Mouse (Mus musculus): ENCODE results near the gene Plekhn1. TPM values are rescaled to one million over a fixed set of nuclear protein-coding genes. Genes with fewer than 3 reads are reported as not detected.

The Plekhn1 gene
- polyA plus RNA-seq, 2 experiments: 36.6 to 104 TPM

DNA sequence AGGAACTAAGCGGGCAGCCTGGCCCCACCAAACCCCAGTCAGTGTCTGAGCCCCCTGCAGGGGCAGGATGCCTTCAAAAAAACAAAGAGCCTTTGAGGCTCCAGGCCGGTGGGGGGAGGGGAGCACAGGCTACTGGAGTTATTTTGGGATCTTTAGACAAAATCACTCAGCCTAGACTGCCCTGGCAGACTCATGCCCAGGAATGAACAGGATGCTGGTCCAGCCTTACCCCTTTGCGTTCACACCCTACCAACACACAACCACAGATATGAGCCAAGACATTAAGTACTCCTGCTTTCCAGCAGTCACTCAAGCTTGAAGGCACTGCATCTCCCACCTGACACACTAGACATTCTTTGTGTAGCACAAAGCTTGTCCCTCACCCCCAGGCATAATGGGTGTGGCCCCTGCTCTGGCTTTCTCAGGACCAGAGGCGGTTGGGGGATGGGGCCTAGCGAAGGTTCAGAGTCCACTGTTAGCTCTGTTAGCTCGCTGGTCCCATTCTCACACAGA, 45.8 kb downstream of the Plekhn1 start:
- H3K9ac ChIP-seq (ENCODE audit: low read depth, low read length, severe bottlenecking): no peak overlapping the region

DNA sequence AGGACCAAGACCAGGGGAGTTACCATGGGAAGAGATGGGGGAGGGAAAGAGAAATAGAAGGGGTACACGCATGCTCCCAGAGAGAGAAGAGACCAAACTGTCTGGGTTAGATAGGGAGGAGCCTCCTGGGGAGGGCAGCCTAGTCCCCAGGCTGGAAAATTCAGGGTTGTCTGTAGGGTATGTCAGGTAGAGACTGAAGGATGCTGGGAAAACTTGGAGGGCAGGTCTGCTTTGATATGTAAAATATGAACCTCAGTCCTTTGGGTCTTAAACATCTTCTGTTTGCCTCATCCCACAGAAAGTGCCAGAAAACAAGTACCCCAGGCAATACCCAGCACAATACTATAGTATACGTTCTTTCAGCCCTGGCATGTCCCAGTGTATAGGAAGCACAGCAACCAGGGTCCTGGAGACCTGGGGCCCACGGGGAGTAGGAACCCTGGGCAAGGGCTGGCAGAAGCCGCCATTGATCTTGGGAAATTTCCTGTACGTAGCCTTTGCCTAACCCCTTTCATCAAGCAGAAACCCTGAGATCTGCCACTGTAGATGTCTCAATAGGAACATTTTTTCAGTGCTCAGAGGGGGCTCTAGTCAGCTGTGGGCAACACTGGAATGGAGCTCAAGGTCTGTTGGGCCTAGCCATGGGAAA, 46.4 kb downstream of the Plekhn1 start:
- peak overlapping the region; percentile 34; the same call in 1 of the 2 replicates for H3K27ac ChIP-seq (replicated peaks; ENCODE audit: low read depth, low read length)
- no peak overlapping the region for H3K4me2 ChIP-seq (replicated peaks; ENCODE audit: low read depth, low read length, severe bottlenecking)
- no peak for ATAC-seq (ENCODE audit: low FRiP score, low read depth)
- no peak overlapping the region for H3K9ac ChIP-seq (ENCODE audit: low read depth, low read length, severe bottlenecking)
- no peak for TF ChIP-seq POLR2A (IDR thresholded peaks at IDR 0.05; ENCODE audit: borderline replicate concordance, extremely low read depth, insufficient read depth, insufficient read length)
- no peak overlapping the region for H3K4me3 ChIP-seq (replicated peaks; ENCODE audit: low read length)
- no peaks in the 10 kb centered on the region for H3K27me3 ChIP-seq (ENCODE audit: control insufficient read depth, insufficient read depth, low read length)
- H3K9me3 ChIP-seq (ENCODE audit: control insufficient read depth, low read length): no peaks in the 10 kb centered on the region
- DNase-seq (ENCODE audit: low spot score): no peak
- H3K36me3 ChIP-seq (ENCODE audit: control insufficient read depth, insufficient read depth, low read length): peaks cover 45% of the 10 kb centered on the region
- WGBS: 78% methylated on average over 5 of the region's 5 CpGs
- peaks cover 30% of the 10 kb centered on the region for H3K4me1 ChIP-seq (ENCODE audit: control insufficient read depth, insufficient read depth, low read length)

More for the DNA sequence above, 45.8 kb downstream of the Plekhn1 start:
- no peak overlapping the region for H3K4me2 ChIP-seq (replicated peaks; ENCODE audit: low read depth, low read length, severe bottlenecking)
- ATAC-seq (ENCODE audit: low FRiP score, low read depth): peak; percentile 42
- no peak for TF ChIP-seq POLR2A (IDR thresholded peaks at IDR 0.05; ENCODE audit: borderline replicate concordance, extremely low read depth, insufficient read depth, insufficient read length)
- DNase-seq (ENCODE audit: low spot score): peak; percentile 23
- no peaks in the 10 kb centered on the region for H3K27me3 ChIP-seq (ENCODE audit: control insufficient read depth, insufficient read depth, low read length)
- H3K4me1 ChIP-seq (ENCODE audit: control insufficient read depth, insufficient read depth, low read length): peaks cover 34% of the 10 kb centered on the region
- peak overlapping the region; percentile 34; the same call in 1 of the 2 replicates for H3K27ac ChIP-seq (replicated peaks; ENCODE audit: low read depth, low read length)
- H3K9me3 ChIP-seq (ENCODE audit: control insufficient read depth, low read length): no peaks in the 10 kb centered on the region
- no peak overlapping the region for H3K4me3 ChIP-seq (replicated peaks; ENCODE audit: low read length)
- peaks cover 44% of the 10 kb centered on the region for H3K36me3 ChIP-seq (ENCODE audit: control insufficient read depth, insufficient read depth, low read length)
- 31% methylated on average over 6 of the region's 6 CpGs for WGBS

DNA sequence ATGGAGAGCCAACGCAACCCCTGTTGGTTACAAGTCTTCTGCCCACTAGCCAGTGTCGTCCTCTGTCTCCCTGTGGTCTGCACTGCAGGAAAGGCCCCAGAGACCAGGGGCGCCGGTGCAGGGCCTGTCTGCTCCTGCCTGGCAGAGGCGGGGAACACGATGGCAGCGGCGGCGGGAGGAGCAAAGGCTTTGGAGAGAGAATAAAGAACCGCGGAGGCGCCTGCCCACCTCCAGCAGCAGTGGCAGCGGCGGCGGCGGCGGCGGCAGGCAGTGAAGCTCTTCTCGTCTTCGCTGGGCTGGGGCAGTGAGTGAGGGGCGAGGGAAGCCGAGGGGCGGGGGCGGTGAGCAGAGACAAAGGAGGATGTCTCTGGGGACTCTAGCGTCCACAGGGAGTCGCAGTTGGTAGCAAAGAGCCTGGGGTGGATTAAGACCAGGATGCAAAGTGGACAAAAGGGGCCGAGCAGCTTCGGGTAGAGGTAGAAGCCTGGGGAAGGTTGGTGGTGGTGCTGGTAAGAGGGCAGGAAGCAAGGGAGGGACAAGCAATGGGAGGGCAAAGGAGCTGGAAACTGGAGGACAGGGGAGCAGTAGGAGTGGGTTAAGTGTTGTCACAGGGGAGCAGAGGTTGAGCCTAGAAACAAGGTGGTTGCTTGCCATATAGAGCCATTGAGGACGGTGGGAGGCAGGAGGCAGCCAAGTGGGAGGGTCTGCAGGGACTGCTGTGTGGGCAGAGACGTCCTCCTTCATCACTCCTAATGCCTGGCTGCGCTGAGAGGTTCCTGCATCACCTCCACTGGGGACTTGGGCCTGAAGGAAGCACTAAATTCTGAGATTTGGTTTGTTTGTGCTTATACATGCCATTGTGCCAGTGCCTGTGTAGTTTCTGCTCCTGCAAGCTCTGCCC, 48.5 kb downstream of the Plekhn1 start:
- no peak for DNase-seq (ENCODE audit: low spot score)
- H3K4me3 ChIP-seq (replicated peaks; ENCODE audit: low read length): peak overlapping the region; percentile 20
- peak overlapping the region; percentile 40 for H3K4me2 ChIP-seq (replicated peaks; ENCODE audit: low read depth, low read length, severe bottlenecking)
- H3K36me3 ChIP-seq (ENCODE audit: control insufficient read depth, insufficient read depth, low read length): peaks cover 44% of the 10 kb centered on the region
- no peak for ATAC-seq (ENCODE audit: low FRiP score, low read depth)
- TF ChIP-seq POLR2A (IDR thresholded peaks at IDR 0.05; ENCODE audit: borderline replicate concordance, extremely low read depth, insufficient read depth, insufficient read length): no peak
- no peak overlapping the region for H3K27ac ChIP-seq (replicated peaks; ENCODE audit: low read depth, low read length)
- H3K9ac ChIP-seq (ENCODE audit: low read depth, low read length, severe bottlenecking): peak overlapping the region; percentile 47
- 17% methylated on average over 31 of the region's 31 CpGs for WGBS
- no peaks in the 10 kb centered on the region for H3K9me3 ChIP-seq (ENCODE audit: control insufficient read depth, low read length)
- H3K4me1 ChIP-seq (ENCODE audit: control insufficient read depth, insufficient read depth, low read length): peaks cover 24% of the 10 kb centered on the region
- no peaks in the 10 kb centered on the region for H3K27me3 ChIP-seq (ENCODE audit: control insufficient read depth, insufficient read depth, low read length)

DNA sequence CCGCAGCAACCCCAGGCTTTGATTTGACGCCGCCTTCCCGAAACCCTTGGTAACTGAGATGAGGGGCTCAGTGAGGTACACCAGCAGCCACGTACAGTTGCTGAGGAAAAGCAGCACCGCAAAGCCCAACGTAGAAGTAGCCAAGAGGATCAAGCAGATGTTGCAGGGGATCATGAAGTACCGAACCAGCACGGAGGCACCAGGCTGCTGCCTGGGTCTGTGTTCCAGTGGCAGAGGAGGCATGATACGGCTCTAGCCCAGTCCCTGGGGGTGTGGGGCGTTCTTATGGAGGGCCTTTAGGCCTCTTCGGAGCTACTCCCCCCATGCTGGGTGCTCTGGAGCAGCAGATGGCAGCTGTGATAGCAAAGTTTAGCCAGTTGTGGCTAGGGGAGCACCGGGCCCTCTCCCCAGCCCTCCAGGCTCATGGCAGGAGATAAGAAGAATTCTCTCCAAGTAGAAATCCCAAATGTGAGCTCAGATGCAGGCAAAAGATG, 49.2 kb downstream of the Plekhn1 start:
- Histone ChIP-seq H3K27me3 (ENCODE audit: control insufficient read depth, insufficient read depth, low read length) (no peaks in the 10 kb centered on the region), H3K9me3 (ENCODE audit: control insufficient read depth, low read length) (no peaks in the 10 kb centered on the region), H3K9ac (ENCODE audit: low read depth, low read length, severe bottlenecking) (peak overlapping the region; percentile 47; the same call in 1 of the 2 replicates), H3K36me3 (ENCODE audit: control insufficient read depth, insufficient read depth, low read length) (peaks cover 38% of the 10 kb centered on the region), H3K4me3 (replicated peaks; ENCODE audit: low read length) (peak overlapping the region; percentile 20; the same call in 1 of the 2 replicates), H3K4me1 (ENCODE audit: control insufficient read depth, insufficient read depth, low read length) (peaks cover 24% of the 10 kb centered on the region), H3K4me2 (replicated peaks; ENCODE audit: low read depth, low read length, severe bottlenecking) (peak overlapping the region; percentile 40; the same call in 1 of the 2 replicates), H3K27ac (replicated peaks; ENCODE audit: low read depth, low read length) (no peak overlapping the region)
- DNase-seq (ENCODE audit: low spot score) (no peak), ATAC-seq (ENCODE audit: low FRiP score, low read depth) (no peak)
- no peak for TF ChIP-seq POLR2A (IDR thresholded peaks at IDR 0.05; ENCODE audit: borderline replicate concordance, extremely low read depth, insufficient read depth, insufficient read length)
- WGBS: 89% methylated on average over 13 of the region's 13 CpGs

Data from limb, embryonic 14.5 days (tissue).